Mouse (Mus musculus): ENCODE data around the gene Gm49340. TPM values are rescaled to one million over a fixed set of nuclear protein-coding genes. Genes with fewer than 3 reads are reported as not detected.
"Not testable (repeated sequence)": the region's sequence is repeated elsewhere in the genome, so short reads cannot be mapped to it uniquely, and the experiment has no call there.

Gene Gm49340
- polyA plus RNA-seq, 1 experiment from 2014 or later: not detected

DNA sequence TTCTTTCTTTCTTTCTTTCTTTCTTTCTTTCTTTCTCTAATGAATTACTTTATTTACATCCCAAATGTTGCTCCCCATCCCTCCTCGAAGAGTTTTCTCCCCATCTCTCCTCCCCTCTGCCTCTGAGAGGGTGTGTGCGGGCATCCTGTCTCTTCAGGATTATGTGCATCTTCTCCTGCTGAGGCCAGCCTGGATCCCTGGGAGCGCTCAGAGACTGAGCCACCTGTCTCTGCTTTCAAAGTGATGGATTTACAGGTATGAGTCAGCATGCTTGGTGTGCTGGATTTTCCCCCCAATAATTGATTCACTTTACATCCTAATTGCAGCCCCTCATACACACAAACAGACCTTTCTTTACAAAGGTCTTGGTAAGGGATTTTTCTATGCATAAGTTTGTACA, 13.6 kb upstream of the Gm49340 start:
- no peak overlapping the region for H3K4me2 ChIP-seq (ENCODE audit: low read depth, low read length)
- no peak overlapping the region for H3K9ac ChIP-seq (replicated peaks; ENCODE audit: low read length)
- 37% methylated on average over 3 of the region's 3 CpGs for WGBS
- no peaks in the 10 kb centered on the region for H3K36me3 ChIP-seq (replicated peaks; ENCODE audit: control insufficient read depth, insufficient read depth, low read depth, low read length)
- no peaks in the 10 kb centered on the region for H3K9me3 ChIP-seq (replicated peaks; ENCODE audit: control insufficient read depth, low read length)
- no peak overlapping the region for H3K4me3 ChIP-seq (ENCODE audit: low read depth, low read length)
- no peaks in the 10 kb centered on the region for H3K27me3 ChIP-seq (ENCODE audit: control insufficient read depth, insufficient read depth, low read length)
- no peak overlapping the region for H3K27ac ChIP-seq (replicated peaks; ENCODE audit: low read depth, low read length)
- no peaks in the 10 kb centered on the region for H3K4me1 ChIP-seq (ENCODE audit: control insufficient read depth, insufficient read depth, low read length)
- ATAC-seq (replicated peaks; ENCODE audit: insufficient number of reproducible peaks, low FRiP score, low TSS enrichment, low read depth): no peak
- DNase-seq (ENCODE audit: low spot score): no peak

GRCm38 (mm10) chr11:73318581-73318980, 11.0 kb upstream of the Gm49340 start:
- H3K9me3 ChIP-seq (replicated peaks; ENCODE audit: control insufficient read depth, low read length); H3K27me3 ChIP-seq (ENCODE audit: control insufficient read depth, insufficient read depth, low read length); H3K4me2 ChIP-seq (ENCODE audit: low read depth, low read length); H3K9ac ChIP-seq (replicated peaks; ENCODE audit: low read length); DNase-seq (ENCODE audit: low spot score); ATAC-seq (replicated peaks; ENCODE audit: insufficient number of reproducible peaks, low FRiP score, low TSS enrichment, low read depth); H3K4me1 ChIP-seq (ENCODE audit: control insufficient read depth, insufficient read depth, low read length); H3K4me3 ChIP-seq (ENCODE audit: low read depth, low read length); H3K27ac ChIP-seq (replicated peaks; ENCODE audit: low read depth, low read length); H3K36me3 ChIP-seq (replicated peaks; ENCODE audit: control insufficient read depth, insufficient read depth, low read depth, low read length): not testable (repeated sequence)
- WGBS: 87% methylated on average over 2 of the region's 2 CpGs

DNA sequence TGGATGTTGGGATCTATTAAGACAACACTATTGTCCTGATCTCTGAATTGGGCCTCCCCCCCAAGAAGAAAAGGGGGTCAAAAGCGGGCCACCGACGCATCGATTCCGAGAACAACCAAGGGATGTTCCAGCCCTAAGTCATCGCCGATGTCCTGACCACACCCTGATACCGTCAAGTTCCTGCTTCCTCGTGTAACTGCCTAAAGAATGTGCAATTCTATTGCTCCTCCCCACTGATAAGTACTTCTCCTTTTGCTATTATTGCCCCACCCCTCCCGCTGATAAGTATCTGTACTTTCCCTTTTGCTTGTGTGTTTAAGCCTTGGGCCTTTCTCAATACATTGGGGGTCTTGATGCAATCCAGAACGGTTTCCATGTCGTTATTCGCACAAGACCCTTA, 8.5 kb upstream of the Gm49340 start:
- not testable (repeated sequence) for H3K9ac ChIP-seq (replicated peaks; ENCODE audit: low read length); H3K36me3 ChIP-seq (replicated peaks; ENCODE audit: control insufficient read depth, insufficient read depth, low read depth, low read length); ATAC-seq (replicated peaks; ENCODE audit: insufficient number of reproducible peaks, low FRiP score, low TSS enrichment, low read depth); H3K9me3 ChIP-seq (replicated peaks; ENCODE audit: control insufficient read depth, low read length); H3K4me2 ChIP-seq (ENCODE audit: low read depth, low read length); H3K27me3 ChIP-seq (ENCODE audit: control insufficient read depth, insufficient read depth, low read length); H3K4me1 ChIP-seq (ENCODE audit: control insufficient read depth, insufficient read depth, low read length); H3K27ac ChIP-seq (replicated peaks; ENCODE audit: low read depth, low read length); H3K4me3 ChIP-seq (ENCODE audit: low read depth, low read length); DNase-seq (ENCODE audit: low spot score)
- 93% methylated on average over 13 of the region's 13 CpGs for WGBS

GRCm38 (mm10) chr11:73323906-73324830, 5.4 kb upstream of the Gm49340 start:
- 69% methylated on average over 9 of the region's 9 CpGs for WGBS

DNA sequence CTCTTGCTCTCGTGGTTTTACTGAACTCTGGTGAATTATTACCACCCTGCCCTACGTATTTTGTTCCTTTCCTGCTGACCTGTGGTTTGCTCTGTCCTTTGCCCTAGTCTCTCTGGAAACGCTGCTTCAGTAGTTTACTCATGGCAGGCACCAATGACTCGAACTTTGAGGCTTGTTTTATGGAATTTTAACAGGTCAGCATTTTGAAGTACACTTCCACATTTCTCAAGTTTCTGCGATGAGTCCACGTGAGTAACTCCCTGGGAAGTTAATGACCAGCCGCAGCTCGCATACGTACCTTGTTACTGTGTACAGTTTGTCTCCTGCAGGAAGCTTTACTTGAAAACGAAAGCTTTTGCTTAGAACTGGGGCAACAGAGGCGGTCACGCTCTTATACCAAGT, 3.1 kb upstream of the Gm49340 start:
- Histone ChIP-seq H3K4me1 (ENCODE audit: control insufficient read depth, insufficient read depth, low read length) (no peaks in the 10 kb centered on the region), H3K9ac (replicated peaks; ENCODE audit: low read length) (no peak overlapping the region), H3K27ac (replicated peaks; ENCODE audit: low read depth, low read length) (no peak overlapping the region), H3K36me3 (replicated peaks; ENCODE audit: control insufficient read depth, insufficient read depth, low read depth, low read length) (no peaks in the 10 kb centered on the region), H3K27me3 (ENCODE audit: control insufficient read depth, insufficient read depth, low read length) (no peaks in the 10 kb centered on the region), H3K9me3 (replicated peaks; ENCODE audit: control insufficient read depth, low read length) (no peaks in the 10 kb centered on the region), H3K4me2 (ENCODE audit: low read depth, low read length) (no peak overlapping the region), H3K4me3 (ENCODE audit: low read depth, low read length) (no peak overlapping the region)
- WGBS: 52% methylated on average over 12 of the region's 12 CpGs
- DNase-seq (ENCODE audit: low spot score): no peak
- no peak for ATAC-seq (replicated peaks; ENCODE audit: insufficient number of reproducible peaks, low FRiP score, low TSS enrichment, low read depth)

More at GRCm38 (mm10) chr11:73323906-73324830, 5.4 kb upstream of the Gm49340 start:
- Histone ChIP-seq H3K36me3 (replicated peaks; ENCODE audit: control insufficient read depth, insufficient read depth, low read depth, low read length) (no peaks in the 10 kb centered on the region), H3K4me3 (ENCODE audit: low read depth, low read length) (no peak overlapping the region), H3K9ac (replicated peaks; ENCODE audit: low read length) (no peak overlapping the region), H3K4me2 (ENCODE audit: low read depth, low read length) (no peak overlapping the region), H3K27ac (replicated peaks; ENCODE audit: low read depth, low read length) (no peak overlapping the region), H3K4me1 (ENCODE audit: control insufficient read depth, insufficient read depth, low read length) (no peaks in the 10 kb centered on the region), H3K27me3 (ENCODE audit: control insufficient read depth, insufficient read depth, low read length) (no peaks in the 10 kb centered on the region), H3K9me3 (replicated peaks; ENCODE audit: control insufficient read depth, low read length) (no peaks in the 10 kb centered on the region)
- DNase-seq (ENCODE audit: low spot score) (no peak), ATAC-seq (replicated peaks; ENCODE audit: insufficient number of reproducible peaks, low FRiP score, low TSS enrichment, low read depth) (no peak)

- no peak for ATAC-seq (replicated peaks; ENCODE audit: insufficient number of reproducible peaks, low FRiP score, low TSS enrichment, low read depth)
- no peak overlapping the region for H3K9ac ChIP-seq (replicated peaks; ENCODE audit: low read length)
- no peaks in the 10 kb centered on the region for H3K36me3 ChIP-seq (replicated peaks; ENCODE audit: control insufficient read depth, insufficient read depth, low read depth, low read length)
- H3K9me3 ChIP-seq (replicated peaks; ENCODE audit: control insufficient read depth, low read length): no peaks in the 10 kb centered on the region
- H3K27me3 ChIP-seq (ENCODE audit: control insufficient read depth, insufficient read depth, low read length): no peaks in the 10 kb centered on the region
- no peak for DNase-seq (ENCODE audit: low spot score)
- H3K4me1 ChIP-seq (ENCODE audit: control insufficient read depth, insufficient read depth, low read length): no peaks in the 10 kb centered on the region
- H3K4me3 ChIP-seq (ENCODE audit: low read depth, low read length): no peak overlapping the region
- whole genome bisulfite sequencing: 83% methylated on average over 4 of the region's 4 CpGs
- H3K27ac ChIP-seq (replicated peaks; ENCODE audit: low read depth, low read length): no peak overlapping the region
- H3K4me2 ChIP-seq (ENCODE audit: low read depth, low read length): no peak overlapping the region
Observed at GRCm38 (mm10) chr11:73327361-73327760, 2.2 kb upstream of the Gm49340 start.

- Histone ChIP-seq H3K4me3 (ENCODE audit: low read depth, low read length) (no peak overlapping the region), H3K27ac (replicated peaks; ENCODE audit: low read depth, low read length) (no peak overlapping the region), H3K4me2 (ENCODE audit: low read depth, low read length) (no peak overlapping the region), H3K9ac (replicated peaks; ENCODE audit: low read length) (no peak overlapping the region), H3K4me1 (ENCODE audit: control insufficient read depth, insufficient read depth, low read length) (no peaks in the 10 kb centered on the region), H3K9me3 (replicated peaks; ENCODE audit: control insufficient read depth, low read length) (no peaks in the 10 kb centered on the region), H3K36me3 (replicated peaks; ENCODE audit: control insufficient read depth, insufficient read depth, low read depth, low read length) (no peaks in the 10 kb centered on the region), H3K27me3 (ENCODE audit: control insufficient read depth, insufficient read depth, low read length) (no peaks in the 10 kb centered on the region)
- WGBS: 66% methylated on average over 2 of the region's 2 CpGs
- no peak for DNase-seq (ENCODE audit: low spot score)
- no peak for ATAC-seq (replicated peaks; ENCODE audit: insufficient number of reproducible peaks, low FRiP score, low TSS enrichment, low read depth)
Observed at GRCm38 (mm10) chr11:73333357-73333756, 3.8 kb downstream of the Gm49340 start.

- Histone ChIP-seq H3K4me3 (ENCODE audit: low read depth, low read length) (no peak overlapping the region), H3K4me1 (ENCODE audit: control insufficient read depth, insufficient read depth, low read length) (no peaks in the 10 kb centered on the region), H3K36me3 (replicated peaks; ENCODE audit: control insufficient read depth, insufficient read depth, low read depth, low read length) (no peaks in the 10 kb centered on the region), H3K27me3 (ENCODE audit: control insufficient read depth, insufficient read depth, low read length) (no peaks in the 10 kb centered on the region), H3K4me2 (ENCODE audit: low read depth, low read length) (no peak overlapping the region), H3K9me3 (replicated peaks; ENCODE audit: control insufficient read depth, low read length) (no peaks in the 10 kb centered on the region), H3K27ac (replicated peaks; ENCODE audit: low read depth, low read length) (no peak overlapping the region), H3K9ac (replicated peaks; ENCODE audit: low read length) (no peak overlapping the region)
- WGBS: 82% methylated on average over 4 of the region's 4 CpGs
- no peak for ATAC-seq (replicated peaks; ENCODE audit: insufficient number of reproducible peaks, low FRiP score, low TSS enrichment, low read depth)
- DNase-seq (ENCODE audit: low spot score): no peak
Observed at GRCm38 (mm10) chr11:73336919-73337318, 7.4 kb downstream of the Gm49340 start.
